Mouse (Mus musculus) limb, embryonic 14.5 days (tissue): ENCODE results near the gene Nt5c. TPM values are rescaled to one million over a fixed set of nuclear protein-coding genes. Genes with fewer than 3 reads are reported as not detected.

Experiments
- ATAC-seq: fragments of 200-750 bp; cut with Nextera tagmentation; 2 replicates; pipeline ENCODE4 v1.8.0; 2017; ENCODE audit warnings: low read depth, moderate number of reproducible peaks, moderate TSS enrichment; ENCODE audit not compliant: low FRiP score
- DNase-seq: peaks from one replicate; pipeline ENCODE4 v3.0.0-alpha.2; 2015; ENCODE audit warnings: low spot score
- H3K27ac ChIP-seq: fragments of 300-500 bp; sonication (generic); replicated peaks from 2 replicates; pipeline ENCODE4 v1.5.1; 2014; ENCODE audit warnings: low read depth, mild to moderate bottlenecking, low read length, moderate library complexity, mixed read lengths
- H3K27me3 ChIP-seq: fragments of 300-500 bp; sonication (generic); 2 replicates; pipeline ENCODE4 v1.6.1; 2014; ENCODE audit warnings: low read length, mixed read lengths; ENCODE audit not compliant: control insufficient read depth, insufficient read depth
- H3K36me3 ChIP-seq: fragments of 300-500 bp; sonication (generic); 2 replicates; pipeline ENCODE4 v1.6.1; 2014; ENCODE audit warnings: mild to moderate bottlenecking, low read length, moderate library complexity, mixed read lengths; ENCODE audit not compliant: control insufficient read depth, insufficient read depth
- H3K4me1 ChIP-seq: fragments of 300-500 bp; sonication (generic); 2 replicates; pipeline ENCODE4 v1.6.1; 2014; ENCODE audit warnings: antibody characterized with exemption, low read length, mixed read lengths; ENCODE audit not compliant: control insufficient read depth, insufficient read depth
- H3K4me2 ChIP-seq: fragments of 300-500 bp; sonication (generic); replicated peaks from 2 replicates; pipeline ENCODE4 v1.6.1; 2014; ENCODE audit warnings: low read depth, mild to moderate bottlenecking, low read length, moderate library complexity; ENCODE audit not compliant: severe bottlenecking
- H3K4me3 ChIP-seq: fragments of 300-500 bp; sonication (generic); replicated peaks from 2 replicates; pipeline ENCODE4 v1.5.1; 2014; ENCODE audit warnings: low read length
- H3K9ac ChIP-seq: fragments of 300-500 bp; sonication (generic); 2 replicates; pipeline ENCODE4 v1.6.1; 2014; ENCODE audit warnings: mild to moderate bottlenecking, low read depth, low read length, moderate library complexity; ENCODE audit not compliant: severe bottlenecking
- H3K9me3 ChIP-seq: fragments of 300-500 bp; sonication (generic); 2 replicates; pipeline ENCODE4 v1.6.1; 2016; ENCODE audit warnings: low read length; ENCODE audit not compliant: control insufficient read depth
- POLR2A ChIP-seq: fragments of 200-500 bp; IDR thresholded peaks from 2 replicates; pipeline ENCODE4 v1.8.0; 2012; ENCODE audit warnings: inconsistent platforms, mild to moderate bottlenecking, moderate library complexity, borderline replicate concordance; ENCODE audit not compliant: insufficient read depth, insufficient read length; ENCODE audit errors: extremely low read depth
- WGBS: fragments of 180-500 bp; shearing (Covaris S2); extraction: QIAGEN DNeasy Blood & Tissue Kit; methylation state at CpG from one replicate; pipeline ENCODE4 v1.1.7; 2014; 5-methylcytosine and 5-hydroxymethylcytosine counted together
- polyA plus RNA-seq, 2 experiments: library from polyadenylated mRNA; depleted of rRNA in 1 of 2; stranded (reverse) in 1 of 2; unstranded in 1 of 2; fragments of >200 nt; fragmentation: Nextera tagmentation in 1 of 2; extraction: Ambion mirVana in 1 of 2; gene quantifications; 2 replicates each; pipeline versions ENCODE4 v1.2.1 to v1.2.3; 2012 to 2014

The Nt5c gene
- polyA plus RNA-seq, 2 experiments: 55.4 to 76.6 TPM

DNA sequence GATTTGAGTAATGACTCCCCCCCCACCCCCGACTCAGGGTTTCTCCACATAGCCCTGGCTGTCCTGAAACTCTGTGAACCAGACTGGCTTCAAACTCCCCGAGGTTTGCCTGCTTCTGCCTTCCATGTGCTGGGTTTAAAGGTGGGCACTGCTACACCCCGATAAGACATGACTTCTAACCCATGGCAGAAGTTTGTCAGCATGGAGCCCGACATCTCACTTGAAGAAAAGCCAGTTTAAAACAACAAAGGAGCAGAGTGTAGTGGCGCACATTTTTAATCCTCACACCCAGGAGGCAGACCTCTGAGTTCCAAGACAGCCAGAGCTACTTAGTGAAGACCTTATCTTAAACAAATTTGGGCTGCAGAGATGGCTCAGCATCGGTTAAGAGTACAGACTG is 725 bp upstream of the Nt5c start:
- no peak for DNase-seq
- Histone ChIP-seq H3K9me3 (no peaks in the 10 kb centered on the region), H3K4me2 (peak overlapping the region; percentile 58), H3K36me3 (peaks cover 22% of the 10 kb centered on the region), H3K4me3 (peak overlapping the region; percentile 68), H3K27me3 (no peaks in the 10 kb centered on the region), H3K27ac (no peak overlapping the region), H3K9ac (peak overlapping the region; percentile 66; the same call in 1 of the 2 replicates), H3K4me1 (0 out of 2 replicates have a peak, but pooled peaks cover 5% of the 10 kb centered on the region)
- WGBS: 34% methylated on average over 6 of the region's 6 CpGs
- no peak for ATAC-seq
- no peak for TF ChIP-seq POLR2A

DNA sequence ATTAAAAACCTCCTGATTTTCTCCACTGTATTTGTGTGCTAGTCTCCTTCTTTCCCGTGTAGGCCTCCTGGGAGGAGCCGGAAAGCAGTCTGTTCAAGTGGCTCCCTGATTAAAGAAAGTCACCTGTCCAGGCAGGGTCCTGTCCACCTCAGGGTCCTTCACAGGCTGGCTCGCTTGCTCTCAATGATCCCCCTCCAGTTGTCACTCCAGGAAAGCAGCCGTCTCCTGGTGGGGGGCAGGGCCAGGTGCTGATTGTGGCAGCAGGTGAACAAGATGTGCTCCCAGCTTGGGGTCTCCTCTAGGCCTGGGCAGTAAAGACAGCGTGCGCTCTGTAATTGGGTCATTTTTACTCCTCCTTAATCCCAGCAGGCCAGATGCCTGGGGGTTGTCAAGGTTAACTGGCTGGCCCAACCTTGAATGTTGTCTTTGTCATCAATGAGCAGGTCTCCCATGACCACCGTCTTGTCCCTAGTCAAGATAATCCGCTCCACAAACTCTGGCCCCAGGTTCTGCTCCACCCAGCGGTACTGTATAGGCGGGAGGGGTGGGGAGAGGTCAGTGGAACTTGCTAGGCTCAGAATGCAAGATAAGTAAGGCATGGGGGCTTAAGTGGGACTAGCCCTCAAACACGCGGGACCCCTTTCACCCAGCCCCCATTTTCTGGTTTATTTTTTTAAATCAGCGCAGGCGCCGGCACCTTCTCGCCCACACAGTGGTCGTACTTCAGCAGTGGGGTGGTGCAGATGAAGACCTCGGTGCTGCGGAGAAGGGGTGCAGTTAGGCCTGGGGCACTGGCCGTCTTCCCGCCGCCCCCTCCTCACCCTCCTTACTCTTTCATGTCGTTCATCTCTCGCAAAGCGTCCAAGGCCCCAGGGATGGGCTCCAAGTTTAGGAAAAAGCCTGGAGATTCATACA is 964 bp downstream of the Nt5c start:
- WGBS: 26% methylated on average over 25 of the region's 25 CpGs
- no peaks in the 10 kb centered on the region for H3K9me3 ChIP-seq
- peak overlapping the region; percentile 66 for H3K9ac ChIP-seq
- no peak for DNase-seq
- peaks cover 16% of the 10 kb centered on the region; the same call in 1 of the 2 replicates for H3K36me3 ChIP-seq
- 0 out of 2 replicates have a peak, but pooled peaks cover 5% of the 10 kb centered on the region for H3K4me1 ChIP-seq
- no peaks in the 10 kb centered on the region for H3K27me3 ChIP-seq
- H3K4me3 ChIP-seq: peak overlapping the region; percentile 68
- peak overlapping the region; percentile 88 for H3K27ac ChIP-seq
- peak; percentile 42 for ATAC-seq
- peak overlapping the region; percentile 58 for H3K4me2 ChIP-seq
- no peak for TF ChIP-seq POLR2A

DNA sequence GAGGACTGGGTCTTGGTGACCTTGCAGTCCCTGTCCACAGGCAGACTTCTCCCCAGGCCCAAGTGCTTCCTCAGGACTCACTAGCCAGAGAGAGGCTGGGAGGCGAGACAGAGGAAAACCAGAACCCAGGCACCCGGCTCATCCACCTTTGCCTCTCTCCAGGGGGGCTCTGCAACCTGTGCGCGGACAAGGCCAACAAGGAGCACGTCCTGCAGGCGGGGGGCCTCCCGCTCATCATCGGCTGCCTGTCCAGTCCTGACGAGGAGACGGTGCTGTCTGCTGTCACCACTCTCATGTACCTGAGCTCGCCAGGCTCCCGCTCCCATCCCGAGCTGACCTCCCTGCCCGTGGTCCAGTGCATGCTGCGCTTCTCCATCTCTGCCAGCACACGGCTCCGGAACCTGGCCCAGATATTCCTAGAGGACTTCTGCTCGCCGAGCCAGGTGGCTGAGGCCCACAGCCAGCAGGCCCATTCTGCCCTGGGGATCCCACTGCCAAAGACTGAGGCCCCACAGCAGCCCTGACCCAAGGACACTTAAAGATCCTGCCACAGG is 3.0 kb downstream of the Nt5c start:
- no peak for DNase-seq
- no peak for ATAC-seq
- H3K27ac ChIP-seq: no peak overlapping the region
- 85% methylated on average over 17 of the region's 19 CpGs for WGBS
- H3K4me1 ChIP-seq: 0 out of 2 replicates have a peak, but pooled peaks cover 5% of the 10 kb centered on the region
- peaks cover 16% of the 10 kb centered on the region; the same call in 1 of the 2 replicates for H3K36me3 ChIP-seq
- H3K4me3 ChIP-seq: no peak overlapping the region
- no peak overlapping the region for H3K9ac ChIP-seq
- no peak for TF ChIP-seq POLR2A
- no peaks in the 10 kb centered on the region for H3K9me3 ChIP-seq
- no peak overlapping the region for H3K4me2 ChIP-seq
- no peaks in the 10 kb centered on the region for H3K27me3 ChIP-seq

DNA sequence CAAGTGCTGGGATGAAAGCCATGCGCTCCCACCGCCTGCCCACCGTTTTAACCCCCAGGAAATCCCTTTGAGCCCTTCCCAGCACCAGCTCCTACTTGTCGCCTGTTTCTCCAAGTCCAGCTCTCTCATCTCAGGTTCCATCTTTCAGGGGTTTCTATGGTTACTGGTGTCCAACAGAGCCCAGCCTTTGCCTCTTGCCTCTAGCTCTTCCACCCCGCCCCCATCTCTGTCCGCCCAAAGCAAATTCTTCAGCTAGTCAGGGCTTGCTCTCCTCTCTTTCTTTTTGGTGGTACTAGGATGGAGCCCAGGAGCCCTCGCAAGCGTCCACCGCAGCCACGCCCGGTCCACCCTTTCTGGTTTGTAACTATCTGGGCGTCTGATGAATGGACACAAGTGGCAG is 6.5 kb downstream of the Nt5c start:
- Histone ChIP-seq H3K9ac (no peak overlapping the region), H3K4me3 (no peak overlapping the region), H3K4me1 (no peaks in the 10 kb centered on the region), H3K4me2 (no peak overlapping the region), H3K27me3 (no peaks in the 10 kb centered on the region), H3K36me3 (peaks cover 16% of the 10 kb centered on the region; the same call in 1 of the 2 replicates), H3K27ac (no peak overlapping the region), H3K9me3 (no peaks in the 10 kb centered on the region)
- DNase-seq: no peak
- peak; percentile 42; the same call in 1 of the 2 replicates for ATAC-seq
- TF ChIP-seq POLR2A: no peak
- WGBS: 59% methylated on average over 12 of the region's 12 CpGs

DNA sequence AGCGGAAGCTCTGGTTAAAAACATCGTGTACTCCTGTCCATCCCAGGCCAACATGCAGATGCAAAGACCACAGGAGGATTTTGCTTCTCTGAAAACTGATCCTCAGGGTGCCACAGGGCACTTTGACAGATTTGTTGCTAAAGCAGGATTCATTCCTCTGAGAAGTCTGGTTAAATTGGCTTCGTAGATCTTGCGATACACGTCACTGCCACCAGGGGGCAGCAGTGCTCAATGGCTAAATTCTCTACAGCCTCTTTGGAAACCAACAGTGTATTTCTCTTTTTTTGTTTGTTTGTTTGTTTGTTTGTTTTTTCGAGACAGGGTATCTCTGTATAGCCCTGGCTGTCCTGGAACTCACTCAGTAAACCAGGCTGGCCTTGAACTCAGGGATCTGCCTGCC is 7.9 kb downstream of the Nt5c start:
- 18% methylated on average over 6 of the region's 6 CpGs for WGBS
- ATAC-seq (no peak), DNase-seq (peak; percentile 80)
- H3K9me3 ChIP-seq: no peaks in the 10 kb centered on the region
- TF ChIP-seq POLR2A: no peak
- no peak overlapping the region for H3K27ac ChIP-seq
- H3K4me2 ChIP-seq: no peak overlapping the region
- H3K4me1 ChIP-seq: no peaks in the 10 kb centered on the region
- no peak overlapping the region for H3K4me3 ChIP-seq
- no peak overlapping the region for H3K9ac ChIP-seq
- H3K27me3 ChIP-seq: no peaks in the 10 kb centered on the region
- 0 out of 2 replicates have a peak, but pooled peaks cover 3% of the 10 kb centered on the region for H3K36me3 ChIP-seq
